Mouse (Mus musculus): ENCODE results near the gene Chuk. TPM values are rescaled to one million over a fixed set of nuclear protein-coding genes. Genes with fewer than 3 reads are reported as not detected.
A peak's percentile ranks its signal among the peaks of the same experiment; 100 is the strongest.

The Chuk gene
- polyA plus RNA-seq (2015; fragmentation: Nextera tagmentation; extraction: Ambion mirVana) = 28.0 and 31.5 TPM in 2 replicates

DNA sequence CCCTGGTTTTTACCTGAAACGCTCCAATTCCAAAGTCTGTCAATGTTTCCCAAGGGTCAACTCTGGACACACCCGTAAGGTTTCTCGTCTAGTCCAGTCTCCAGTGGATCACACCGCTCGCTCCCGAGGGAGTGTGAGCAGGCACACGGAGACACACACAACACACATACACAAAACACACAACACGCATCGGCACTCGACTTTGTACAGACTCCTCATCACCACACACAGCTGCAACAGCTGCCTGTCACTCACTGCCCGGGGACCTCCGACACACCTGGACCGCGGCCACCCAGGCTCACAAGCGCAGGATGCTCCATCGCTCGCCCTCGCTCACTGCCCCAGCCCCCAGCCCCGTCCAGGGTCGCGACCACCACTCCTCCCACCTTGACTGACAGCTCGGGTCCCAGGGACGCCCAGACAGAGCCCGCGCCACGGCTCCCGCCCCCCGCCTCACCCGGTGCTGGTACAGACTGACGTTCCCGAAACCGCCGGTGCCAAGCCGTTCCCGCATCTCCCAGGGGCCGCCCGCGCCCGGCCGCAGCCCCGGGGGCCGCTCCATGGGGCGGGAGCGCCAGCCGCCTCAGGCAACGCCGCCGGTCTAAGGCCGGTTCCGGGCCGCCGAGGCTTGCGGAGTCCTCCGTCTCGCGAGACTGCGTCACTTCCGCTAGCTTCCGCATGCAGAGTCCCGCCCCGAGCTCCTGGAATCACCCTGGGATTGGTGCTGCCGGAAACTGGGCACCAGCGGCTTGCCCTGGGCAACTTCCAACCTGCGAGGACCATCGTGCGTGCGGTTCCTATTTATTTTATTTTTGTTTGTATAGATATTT lies at the start of gene Chuk:
TSS of gene Chuk (minus strand) at position 650 of the 830 bp plus-strand sequence.
- peak; percentile 98 for ATAC-seq (replicated peaks; ENCODE audit: extremely low read depth, insufficient read depth, low FRiP score)
- under 1% methylated on average over 67 of the region's 67 CpGs for WGBS
- Histone ChIP-seq H3K9me3 (replicated peaks; ENCODE audit: control insufficient read depth, low read length) (no peaks in the 10 kb centered on the region), H3K27me3 (ENCODE audit: control insufficient read depth, insufficient read depth, low read length) (no peaks in the 10 kb centered on the region), H3K36me3 (ENCODE audit: control insufficient read depth, insufficient read depth) (peaks cover 12% of the 10 kb centered on the region), H3K4me2 (ENCODE audit: low read depth, low read length) (peak within 1 kb of the TSS; percentile 95), H3K4me1 (ENCODE audit: control insufficient read depth, insufficient read depth, low read length) (peaks cover 11% of the 10 kb centered on the region), H3K4me3 (ENCODE audit: low read length) (peak within 1 kb of the TSS; percentile 99), H3K27ac (ENCODE audit: low read length) (peak within 1 kb of the TSS; percentile 72), H3K9ac (ENCODE audit: low read length) (peak within 1 kb of the TSS; percentile 99)

DNA sequence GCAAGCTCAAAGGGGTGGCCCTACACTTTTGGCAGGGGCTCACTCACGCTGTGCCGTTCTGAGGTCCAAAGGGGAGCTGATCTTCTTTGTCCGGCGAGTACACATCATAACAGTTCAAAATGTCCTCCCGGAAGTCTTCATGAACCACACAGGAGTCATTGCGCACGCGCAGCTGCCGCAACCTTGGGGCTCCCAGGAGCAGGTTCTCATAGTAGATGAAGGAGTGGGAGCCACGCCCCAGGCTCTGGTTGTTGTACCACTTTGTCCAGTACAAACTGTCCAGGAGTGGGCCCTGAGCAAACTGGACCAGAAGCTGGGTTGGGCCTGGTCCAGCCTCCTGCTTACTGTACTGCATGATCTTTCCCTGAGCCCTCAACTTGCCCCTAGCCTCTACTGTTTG lies 49.7 kb upstream of the Chuk start:
- H3K27me3 ChIP-seq (ENCODE audit: control insufficient read depth, insufficient read depth, low read length) = peaks cover 14% of the 10 kb centered on the region
- no peaks in the 10 kb centered on the region for H3K4me1 ChIP-seq (ENCODE audit: control insufficient read depth, insufficient read depth, low read length)
- no peak overlapping the region for H3K27ac ChIP-seq (ENCODE audit: low read length)
- no peak overlapping the region for H3K9ac ChIP-seq (ENCODE audit: low read length)
- ATAC-seq (replicated peaks; ENCODE audit: extremely low read depth, insufficient read depth, low FRiP score) = no peak
- no peaks in the 10 kb centered on the region for H3K9me3 ChIP-seq (replicated peaks; ENCODE audit: control insufficient read depth, low read length)
- no peak overlapping the region for H3K4me3 ChIP-seq (ENCODE audit: low read length)
- H3K36me3 ChIP-seq (ENCODE audit: control insufficient read depth, insufficient read depth) = no peaks in the 10 kb centered on the region
- WGBS = 88% methylated on average over 10 of the region's 10 CpGs
- H3K4me2 ChIP-seq (ENCODE audit: low read depth, low read length) = no peak overlapping the region

DNA sequence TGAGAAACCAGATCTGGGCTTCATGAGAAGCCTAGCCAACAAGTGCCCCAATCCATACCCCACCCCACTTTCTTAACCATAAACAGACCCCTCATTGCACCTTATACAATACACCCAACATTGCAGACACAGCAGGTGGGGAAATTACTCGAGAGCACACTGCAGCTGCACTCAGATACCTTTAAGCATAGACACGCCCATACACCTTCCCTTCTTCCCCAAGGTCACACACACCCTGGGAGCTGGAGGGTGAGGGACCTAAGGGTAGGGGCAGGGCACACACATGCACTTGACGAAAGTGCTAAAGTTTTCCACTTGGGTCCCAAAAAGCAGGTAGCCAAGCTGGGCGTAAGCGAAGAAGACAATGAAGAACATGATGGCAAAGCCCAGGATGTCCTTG lies 46.5 kb upstream of the Chuk start:
- ATAC-seq (replicated peaks; ENCODE audit: extremely low read depth, insufficient read depth, low FRiP score) = no peak
- Histone ChIP-seq H3K9ac (ENCODE audit: low read length) (no peak overlapping the region), H3K27me3 (ENCODE audit: control insufficient read depth, insufficient read depth, low read length) (peaks cover 14% of the 10 kb centered on the region), H3K4me1 (ENCODE audit: control insufficient read depth, insufficient read depth, low read length) (no peaks in the 10 kb centered on the region), H3K27ac (ENCODE audit: low read length) (no peak overlapping the region), H3K9me3 (replicated peaks; ENCODE audit: control insufficient read depth, low read length) (no peaks in the 10 kb centered on the region), H3K36me3 (ENCODE audit: control insufficient read depth, insufficient read depth) (no peaks in the 10 kb centered on the region), H3K4me3 (ENCODE audit: low read length) (no peak overlapping the region), H3K4me2 (ENCODE audit: low read depth, low read length) (no peak overlapping the region)
- 74% methylated on average over 5 of the region's 5 CpGs for WGBS

DNA sequence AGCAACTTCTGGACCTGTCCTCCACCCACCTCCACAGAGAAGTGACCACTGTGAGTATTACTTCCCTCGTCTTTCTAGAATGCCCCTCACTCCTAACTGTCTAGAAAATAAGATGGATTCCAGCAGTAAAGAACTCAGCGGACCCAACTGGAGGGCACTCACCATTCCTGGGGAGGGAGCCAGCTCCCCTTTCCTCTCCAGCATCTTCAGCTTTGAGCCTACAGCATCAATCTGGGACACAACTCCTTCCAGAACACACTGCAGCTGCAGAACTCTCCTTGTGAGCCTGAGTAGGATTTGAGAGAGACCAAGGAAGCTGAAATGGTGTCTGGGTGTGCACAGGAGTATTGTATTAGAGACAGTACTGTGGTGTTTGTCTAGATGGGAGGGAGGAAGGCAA lies 41.7 kb upstream of the Chuk start:
- no peaks in the 10 kb centered on the region for H3K36me3 ChIP-seq (ENCODE audit: control insufficient read depth, insufficient read depth)
- WGBS = 58% methylated on average over 2 of the region's 2 CpGs
- ATAC-seq (replicated peaks; ENCODE audit: extremely low read depth, insufficient read depth, low FRiP score) = no peak

DNA sequence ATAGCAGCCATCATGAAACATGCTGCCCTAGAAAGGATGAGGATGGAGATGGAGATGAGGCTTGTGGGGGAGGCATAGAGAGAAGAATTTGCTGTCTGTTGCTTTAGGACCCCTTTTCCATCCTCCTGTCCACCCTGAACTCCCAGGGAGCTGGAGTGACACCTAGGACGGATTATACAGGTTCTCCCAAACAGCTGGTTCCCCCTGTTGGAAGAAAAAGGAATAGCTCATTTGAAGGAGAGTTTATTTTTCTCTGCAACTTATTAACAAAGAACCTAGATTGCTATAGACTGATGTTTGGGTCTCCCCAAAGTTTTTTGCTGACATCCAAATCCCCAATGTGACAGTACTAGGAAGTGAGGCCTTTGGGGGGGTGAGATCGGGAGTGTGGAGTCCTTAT lies 41.1 kb upstream of the Chuk start:
- peaks cover 7% of the 10 kb centered on the region for H3K4me1 ChIP-seq (ENCODE audit: control insufficient read depth, insufficient read depth, low read length)
- no peak overlapping the region for H3K4me2 ChIP-seq (ENCODE audit: low read depth, low read length)
- no peak for ATAC-seq (replicated peaks; ENCODE audit: extremely low read depth, insufficient read depth, low FRiP score)
- H3K27ac ChIP-seq (ENCODE audit: low read length) = no peak overlapping the region
- WGBS = 21% methylated on average over 2 of the region's 2 CpGs
- peaks cover 5% of the 10 kb centered on the region; the same call in 1 of the 2 replicates for H3K27me3 ChIP-seq (ENCODE audit: control insufficient read depth, insufficient read depth, low read length)
- no peak overlapping the region for H3K9ac ChIP-seq (ENCODE audit: low read length)
- no peaks in the 10 kb centered on the region for H3K36me3 ChIP-seq (ENCODE audit: control insufficient read depth, insufficient read depth)
- no peak overlapping the region for H3K4me3 ChIP-seq (ENCODE audit: low read length)
- H3K9me3 ChIP-seq (replicated peaks; ENCODE audit: control insufficient read depth, low read length) = no peaks in the 10 kb centered on the region

More for the DNA sequence above, 41.7 kb upstream of the Chuk start:
- Histone ChIP-seq H3K4me2 (ENCODE audit: low read depth, low read length) (no peak overlapping the region), H3K9me3 (replicated peaks; ENCODE audit: control insufficient read depth, low read length) (no peaks in the 10 kb centered on the region), H3K4me1 (ENCODE audit: control insufficient read depth, insufficient read depth, low read length) (peaks cover 7% of the 10 kb centered on the region), H3K27me3 (ENCODE audit: control insufficient read depth, insufficient read depth, low read length) (peaks cover 7% of the 10 kb centered on the region; the same call in 1 of the 2 replicates), H3K27ac (ENCODE audit: low read length) (no peak overlapping the region), H3K9ac (ENCODE audit: low read length) (no peak overlapping the region), H3K4me3 (ENCODE audit: low read length) (no peak overlapping the region)

DNA sequence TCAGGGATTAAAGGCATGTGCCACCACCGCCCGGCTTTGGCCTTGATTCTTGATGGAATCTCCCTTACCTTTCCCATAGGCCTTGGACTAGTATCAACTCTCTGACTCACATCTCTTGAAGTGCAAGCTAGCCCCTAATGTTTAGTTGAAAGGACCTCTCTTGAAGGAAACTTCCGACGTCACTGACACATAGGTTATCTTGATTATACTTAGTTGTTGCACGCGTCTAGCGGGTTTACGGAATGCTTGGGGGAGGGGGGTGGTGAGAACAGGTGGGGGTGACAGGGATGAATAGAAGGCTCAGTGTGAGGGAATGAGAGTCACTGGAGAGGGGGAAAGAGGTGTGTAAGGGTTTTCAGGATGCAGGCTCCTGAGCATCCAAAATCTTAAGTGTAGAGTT lies 39.7 kb upstream of the Chuk start:
- no peak for ATAC-seq (replicated peaks; ENCODE audit: extremely low read depth, insufficient read depth, low FRiP score)
- peaks cover 7% of the 10 kb centered on the region for H3K4me1 ChIP-seq (ENCODE audit: control insufficient read depth, insufficient read depth, low read length)
- no peak overlapping the region for H3K27ac ChIP-seq (ENCODE audit: low read length)
- H3K9me3 ChIP-seq (replicated peaks; ENCODE audit: control insufficient read depth, low read length) = no peaks in the 10 kb centered on the region
- H3K36me3 ChIP-seq (ENCODE audit: control insufficient read depth, insufficient read depth) = peaks cover 11% of the 10 kb centered on the region
- no peak overlapping the region for H3K4me3 ChIP-seq (ENCODE audit: low read length)
- H3K9ac ChIP-seq (ENCODE audit: low read length) = no peak overlapping the region
- 88% methylated on average over 8 of the region's 8 CpGs for WGBS
- H3K4me2 ChIP-seq (ENCODE audit: low read depth, low read length) = no peak overlapping the region
- H3K27me3 ChIP-seq (ENCODE audit: control insufficient read depth, insufficient read depth, low read length) = no peaks in the 10 kb centered on the region

DNA sequence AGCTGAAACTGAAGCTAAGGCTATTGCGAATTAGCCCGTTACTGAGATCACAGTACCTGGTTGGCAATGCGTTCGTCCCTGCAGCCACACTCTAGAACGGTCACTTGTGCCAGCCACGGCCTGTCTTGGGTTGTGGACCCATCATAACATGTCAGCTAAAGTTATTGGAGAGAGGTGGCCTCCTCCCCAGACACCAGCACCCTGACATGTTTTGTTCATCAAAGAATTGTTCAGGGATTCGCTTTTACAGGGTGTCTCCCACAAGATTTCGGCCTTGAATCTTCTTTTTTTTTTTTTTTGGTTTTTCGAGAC lies 39.2 kb upstream of the Chuk start:
- Histone ChIP-seq H3K9me3 (replicated peaks; ENCODE audit: control insufficient read depth, low read length) (no peaks in the 10 kb centered on the region), H3K4me2 (ENCODE audit: low read depth, low read length) (peak overlapping the region; percentile 88), H3K27ac (ENCODE audit: low read length) (no peak overlapping the region), H3K9ac (ENCODE audit: low read length) (peak overlapping the region; percentile 72), H3K4me1 (ENCODE audit: control insufficient read depth, insufficient read depth, low read length) (peaks cover 7% of the 10 kb centered on the region), H3K4me3 (ENCODE audit: low read length) (peak overlapping the region; percentile 71), H3K27me3 (ENCODE audit: control insufficient read depth, insufficient read depth, low read length) (no peaks in the 10 kb centered on the region), H3K36me3 (ENCODE audit: control insufficient read depth, insufficient read depth) (peaks cover 15% of the 10 kb centered on the region)
- 61% methylated on average over 9 of the region's 9 CpGs for WGBS
- ATAC-seq (replicated peaks; ENCODE audit: extremely low read depth, insufficient read depth, low FRiP score) = no peak

DNA sequence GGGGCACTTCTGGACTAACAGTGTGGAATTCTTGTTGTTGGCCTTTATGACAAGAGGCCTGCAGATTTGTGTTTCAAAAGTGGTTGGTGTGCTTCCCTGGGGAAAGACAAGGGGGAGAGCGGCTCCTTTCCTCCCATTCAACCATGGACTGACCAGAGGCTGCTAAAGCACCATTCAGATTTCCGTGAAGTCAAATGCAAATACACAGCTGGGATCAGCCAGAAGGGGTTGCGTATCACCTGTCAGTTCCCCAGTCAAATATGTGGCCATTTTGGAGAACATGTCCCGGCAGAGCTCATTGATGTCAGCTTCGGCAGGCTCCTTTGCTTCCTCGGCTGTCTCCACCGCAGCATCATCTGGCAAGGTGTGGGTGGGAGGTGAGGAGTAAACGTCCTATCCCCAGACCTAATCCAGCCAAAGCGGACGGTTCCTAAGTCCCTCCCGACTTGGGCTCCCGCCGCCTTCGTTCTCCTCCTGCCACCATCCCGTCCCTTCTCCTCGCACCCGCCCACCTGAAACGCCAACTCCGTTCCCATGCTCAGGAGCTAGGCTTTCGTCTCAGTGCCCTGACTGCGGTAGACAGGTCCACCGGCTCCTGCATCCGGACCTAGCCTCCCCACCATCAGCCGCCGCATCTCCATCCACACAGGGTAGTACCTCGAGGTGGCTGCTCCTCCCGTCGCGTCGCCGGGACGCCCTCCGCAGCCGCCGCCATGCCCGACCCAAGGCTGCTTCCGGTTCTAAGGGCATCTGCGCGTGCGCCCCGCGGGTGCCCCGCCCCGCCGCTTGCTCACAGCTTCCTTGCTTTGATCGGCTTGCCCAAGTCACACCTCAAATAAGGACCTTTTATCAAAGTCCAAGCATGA lies 38.7 kb upstream of the Chuk start, which contains the start of gene Bloc1s2:
TSS of gene Bloc1s2 (minus strand) at position 745 of the 866 bp plus-strand sequence.
- Histone ChIP-seq H3K9me3 (replicated peaks; ENCODE audit: control insufficient read depth, low read length) (no peaks in the 10 kb centered on the region), H3K4me3 (ENCODE audit: low read length) (peak within 1 kb of the TSS; percentile 71), H3K4me2 (ENCODE audit: low read depth, low read length) (peak within 1 kb of the TSS; percentile 88), H3K36me3 (ENCODE audit: control insufficient read depth, insufficient read depth) (peaks cover 19% of the 10 kb centered on the region), H3K27ac (ENCODE audit: low read length) (no peak within 1 kb of the TSS), H3K27me3 (ENCODE audit: control insufficient read depth, insufficient read depth, low read length) (no peaks in the 10 kb centered on the region), H3K9ac (ENCODE audit: low read length) (peak within 1 kb of the TSS; percentile 72), H3K4me1 (ENCODE audit: control insufficient read depth, insufficient read depth, low read length) (peaks cover 7% of the 10 kb centered on the region)
- WGBS = 3% methylated on average over 46 of the region's 46 CpGs
- ATAC-seq (replicated peaks; ENCODE audit: extremely low read depth, insufficient read depth, low FRiP score) = peak; percentile 90

DNA sequence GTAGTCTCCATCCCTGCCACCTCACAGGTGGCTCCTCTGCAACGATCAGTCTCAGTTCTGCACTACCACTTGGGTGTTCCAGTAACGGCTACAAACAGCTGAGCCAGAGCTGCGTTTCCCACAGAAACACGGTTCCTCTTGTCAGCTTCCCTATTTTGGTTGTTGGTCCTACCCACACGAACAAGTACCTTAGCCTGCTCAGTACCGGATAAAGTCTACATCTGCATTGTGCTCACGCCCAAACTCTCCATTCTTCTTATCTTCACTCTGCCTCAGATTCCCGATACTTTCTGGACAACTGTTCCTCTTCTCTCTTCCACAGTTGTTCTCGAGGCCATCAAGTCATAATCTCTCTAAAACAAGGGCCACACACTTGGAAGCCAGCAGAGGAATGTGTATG lies 37.1 kb upstream of the Chuk start:
- Histone ChIP-seq H3K9me3 (replicated peaks; ENCODE audit: control insufficient read depth, low read length) (no peaks in the 10 kb centered on the region), H3K4me1 (ENCODE audit: control insufficient read depth, insufficient read depth, low read length) (peaks cover 7% of the 10 kb centered on the region), H3K9ac (ENCODE audit: low read length) (no peak overlapping the region), H3K27me3 (ENCODE audit: control insufficient read depth, insufficient read depth, low read length) (no peaks in the 10 kb centered on the region), H3K4me3 (ENCODE audit: low read length) (no peak overlapping the region), H3K4me2 (ENCODE audit: low read depth, low read length) (no peak overlapping the region), H3K36me3 (ENCODE audit: control insufficient read depth, insufficient read depth) (peaks cover 24% of the 10 kb centered on the region), H3K27ac (ENCODE audit: low read length) (no peak overlapping the region)
- no peak for ATAC-seq (replicated peaks; ENCODE audit: extremely low read depth, insufficient read depth, low FRiP score)
- WGBS = 77% methylated on average over 9 of the region's 9 CpGs
